Mouse (Mus musculus) embryo, embryonic 10 days (tissue): Measurements from ENCODE around the gene Mknk2.

Experiments used
- DNase-seq: peaks from one replicate; pipeline ENCODE4 v3.0.0-alpha.2; 2015; ENCODE audit warnings: low spot score

Gene Mknk2

DNA sequence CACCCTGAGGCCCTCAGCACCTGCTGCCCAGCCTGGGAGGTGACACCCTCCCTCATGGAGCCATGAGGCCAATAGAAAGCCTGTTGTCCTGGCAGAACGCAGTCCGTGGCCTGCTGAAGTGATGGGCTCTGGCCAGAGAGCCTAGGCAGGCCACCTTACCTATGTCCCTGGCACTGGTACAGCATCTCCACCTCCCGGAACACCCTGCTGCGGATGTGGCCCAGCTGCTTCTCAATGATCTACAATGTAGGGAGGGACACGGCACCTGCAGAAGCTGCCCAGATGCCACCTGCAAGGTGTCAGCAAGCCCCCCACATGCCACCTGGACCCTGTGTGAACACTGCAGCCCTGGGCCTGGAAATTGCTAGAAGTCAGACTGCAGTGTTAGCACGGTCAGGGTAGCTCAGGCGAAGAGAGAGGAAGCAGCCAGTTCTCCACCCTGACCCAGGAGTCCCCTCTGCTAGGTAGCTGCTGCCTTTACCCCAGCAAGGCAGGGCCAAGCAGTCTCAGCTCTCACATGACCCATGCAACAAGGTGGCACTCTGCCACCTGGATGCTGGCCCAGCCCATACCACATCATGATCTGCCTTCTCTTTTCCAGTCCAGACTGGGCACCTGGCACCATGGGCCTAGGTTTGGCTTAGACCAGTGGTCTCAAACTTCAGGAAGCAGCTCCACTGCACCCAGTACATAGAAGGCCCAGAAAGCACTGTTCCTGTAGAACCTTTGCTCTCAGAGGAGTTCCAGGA, 8.0 kb downstream of the Mknk2 start:
- DNase-seq = no peak

- no peak for DNase-seq
Measured at GRCm38 (mm10) chr10:80669018-80669417, 8.9 kb downstream of the Mknk2 start.

DNA sequence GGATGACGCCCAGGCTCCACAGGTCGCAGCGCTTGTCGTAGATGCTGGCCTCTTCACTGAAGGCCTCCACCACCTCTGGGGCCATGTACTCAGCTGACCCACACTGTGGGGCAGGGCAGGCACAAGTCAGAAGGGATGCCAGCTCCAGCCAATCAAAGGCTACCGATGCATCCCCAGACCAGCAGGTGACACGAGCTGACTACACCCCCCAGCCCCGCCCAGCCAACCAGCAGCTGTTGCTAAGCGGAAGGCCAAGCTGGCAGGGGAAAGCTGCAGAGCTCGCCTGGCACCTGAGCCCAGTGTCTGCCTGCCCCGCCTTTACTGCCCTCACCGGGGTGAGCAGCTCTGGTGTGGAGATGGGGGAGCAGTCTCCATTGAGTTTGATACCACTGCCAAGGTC, 9.3 kb downstream of the Mknk2 start:
- no peak for DNase-seq

DNA sequence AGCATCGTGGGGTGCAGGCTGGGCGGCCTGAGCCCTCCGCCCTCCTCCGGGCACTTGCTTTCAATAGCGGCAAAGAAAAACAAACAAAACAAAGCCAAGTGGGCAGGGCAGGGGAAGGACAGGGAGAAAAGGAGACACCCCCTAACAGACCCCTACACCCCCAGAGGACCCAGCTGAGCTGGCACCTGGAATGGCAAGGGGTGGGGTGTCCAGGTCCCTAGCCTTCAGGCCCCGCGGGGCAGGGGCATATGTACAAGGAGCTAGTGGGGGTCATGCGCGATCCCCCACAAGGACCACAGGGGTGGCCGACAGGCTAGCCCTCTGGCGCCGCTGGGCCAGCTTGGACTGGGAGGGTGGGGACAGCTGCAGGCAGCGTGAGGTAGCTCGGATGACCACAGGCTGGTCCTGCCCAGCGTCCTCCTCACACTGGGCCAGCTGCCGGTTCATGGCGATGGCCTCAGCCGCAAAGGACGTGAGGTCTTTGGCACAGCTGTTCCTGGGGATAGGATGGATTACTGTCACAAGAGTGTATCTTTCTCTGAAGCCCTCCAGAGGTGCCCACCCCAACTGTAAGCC, 11.0 kb downstream of the Mknk2 start:
- no peak for DNase-seq

DNA sequence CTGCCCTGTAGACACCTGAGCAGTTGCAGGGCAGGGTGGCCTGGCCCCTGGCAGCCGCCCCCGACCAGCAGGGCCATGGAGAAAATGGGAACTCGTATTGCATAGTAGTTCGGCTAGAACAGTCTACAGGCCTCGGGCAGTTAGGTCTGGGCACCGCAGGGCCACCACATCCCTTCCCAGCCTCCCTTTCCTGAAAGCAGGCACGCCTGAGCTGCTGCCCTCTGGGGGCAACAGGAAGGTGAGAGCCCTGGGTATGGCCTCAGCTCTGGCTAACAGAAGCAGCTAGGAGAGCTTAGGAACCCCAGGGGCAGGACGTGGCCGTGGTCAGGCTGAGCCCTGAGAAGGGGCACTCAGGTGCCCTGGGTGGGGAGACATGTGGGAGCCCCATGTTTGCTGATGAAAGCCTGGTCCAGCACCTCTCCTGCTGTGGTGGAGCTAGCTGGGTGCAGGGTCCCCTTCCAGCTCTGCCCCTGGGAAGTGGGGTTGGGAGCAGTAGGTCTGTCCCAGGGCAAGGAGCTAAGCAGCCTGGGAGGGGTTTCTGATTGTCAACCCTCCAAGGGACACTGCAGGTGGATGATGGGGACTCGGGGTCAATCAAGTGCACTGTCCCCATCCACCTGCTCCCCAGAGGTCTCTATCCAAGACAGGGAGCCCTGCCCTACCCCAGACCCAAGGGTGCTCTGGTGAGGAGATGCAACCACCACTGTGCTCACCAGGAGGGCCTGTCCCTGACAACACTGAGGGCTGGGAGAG, 11.8 kb downstream of the Mknk2 start:
- DNase-seq = no peak

DNA sequence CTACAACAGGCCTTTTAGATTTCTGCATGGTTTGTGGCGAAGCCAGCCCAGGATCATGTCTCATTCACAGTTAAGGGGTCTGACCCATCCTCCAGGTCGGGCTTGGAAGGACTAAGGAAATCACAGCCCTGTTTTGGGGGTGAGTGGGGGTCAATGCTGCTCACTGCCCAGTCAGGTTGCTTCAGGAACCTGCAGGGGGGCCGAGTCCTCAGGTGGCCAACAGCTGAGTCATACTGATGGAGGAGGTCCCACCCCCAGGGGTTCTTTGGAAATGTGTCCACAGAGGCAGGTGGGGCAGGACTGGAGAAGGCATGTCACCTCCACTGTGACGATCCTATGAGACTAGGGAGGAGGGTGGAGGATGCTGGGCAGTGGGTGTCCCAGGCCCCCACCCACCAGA, 12.5 kb downstream of the Mknk2 start:
- DNase-seq = no peak

- peak; percentile 52 for DNase-seq
Measured at GRCm38 (mm10) chr10:80665016-80665380, 12.9 kb downstream of the Mknk2 start.

GRCm38 (mm10) chr10:80664197-80665015, 13.5 kb downstream of the Mknk2 start:
- peak; percentile 44 for DNase-seq

- DNase-seq = no peak
Measured at GRCm38 (mm10) chr10:80663485-80664196, 14.3 kb downstream of the Mknk2 start.

GRCm38 (mm10) chr10:80661149-80661548, 16.8 kb downstream of the Mknk2 start:
- DNase-seq = peak; percentile 69

DNA sequence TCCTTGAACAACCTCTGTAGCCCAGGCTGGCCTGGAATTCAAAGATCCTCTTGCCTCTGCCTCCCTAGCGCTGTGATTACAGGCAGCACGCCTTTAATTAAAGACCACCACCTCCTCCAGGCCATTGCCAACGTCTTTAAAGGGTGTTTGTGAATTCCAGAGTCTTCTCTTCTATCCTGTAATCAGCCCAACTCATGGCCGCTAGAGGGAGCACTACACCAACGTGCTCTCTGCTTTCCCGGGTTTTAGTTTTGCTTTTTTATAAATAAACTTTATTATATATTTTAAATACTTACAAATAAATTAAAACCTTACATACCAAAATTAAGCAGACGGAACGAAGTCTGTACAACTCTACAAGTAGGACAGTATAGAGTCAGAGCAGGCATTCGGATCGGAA, 18.7 kb downstream of the Mknk2 start:
- DNase-seq = peak; percentile 86

DNA sequence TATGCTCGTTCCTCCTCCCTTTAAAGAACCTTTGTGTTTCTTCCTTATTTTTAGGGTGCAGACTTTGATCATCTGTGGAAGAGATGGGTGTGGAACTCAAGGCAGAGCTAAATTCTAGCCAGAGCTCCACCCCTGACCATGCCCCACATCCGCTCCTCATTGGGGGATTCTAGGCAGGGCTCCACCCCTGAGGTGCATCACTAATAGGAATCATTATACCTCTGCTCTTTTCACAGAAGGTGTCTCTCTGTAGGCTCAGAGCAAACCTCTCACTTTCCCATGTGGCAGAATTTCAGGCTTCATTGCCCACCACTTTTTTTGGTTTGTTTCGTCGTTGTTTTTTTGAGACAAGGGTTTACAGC, 19.1 kb downstream of the Mknk2 start:
- no peak for DNase-seq

DNA sequence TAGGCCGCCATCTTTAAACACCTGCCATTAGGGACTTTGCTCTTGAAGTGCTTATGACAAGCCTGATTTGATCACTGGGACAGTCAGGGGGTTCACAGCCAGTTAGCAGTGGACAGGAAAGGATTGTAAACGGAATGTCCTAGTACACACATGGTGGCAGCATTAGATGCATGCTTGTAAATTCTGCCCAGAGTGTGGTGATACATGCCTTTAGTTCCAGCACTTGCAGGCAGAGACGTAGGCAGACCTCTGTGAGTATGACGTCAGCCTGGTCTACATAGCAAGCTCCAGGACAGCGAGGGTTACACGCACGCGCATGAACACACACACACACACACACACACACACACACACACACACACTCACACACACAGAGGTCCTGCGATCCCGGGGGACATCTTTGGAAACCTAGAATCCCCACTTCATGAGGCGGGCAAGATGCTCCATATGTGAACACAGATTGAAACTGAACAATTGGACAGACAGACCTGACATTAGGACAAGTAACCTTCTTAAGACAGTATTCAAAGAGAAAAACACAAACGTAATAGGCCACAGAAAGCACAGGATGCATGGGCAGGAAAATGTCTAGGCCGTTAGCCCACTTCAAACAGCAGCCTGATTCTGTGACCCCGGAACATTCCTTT, 19.6 kb downstream of the Mknk2 start:
- DNase-seq = no peak

DNA sequence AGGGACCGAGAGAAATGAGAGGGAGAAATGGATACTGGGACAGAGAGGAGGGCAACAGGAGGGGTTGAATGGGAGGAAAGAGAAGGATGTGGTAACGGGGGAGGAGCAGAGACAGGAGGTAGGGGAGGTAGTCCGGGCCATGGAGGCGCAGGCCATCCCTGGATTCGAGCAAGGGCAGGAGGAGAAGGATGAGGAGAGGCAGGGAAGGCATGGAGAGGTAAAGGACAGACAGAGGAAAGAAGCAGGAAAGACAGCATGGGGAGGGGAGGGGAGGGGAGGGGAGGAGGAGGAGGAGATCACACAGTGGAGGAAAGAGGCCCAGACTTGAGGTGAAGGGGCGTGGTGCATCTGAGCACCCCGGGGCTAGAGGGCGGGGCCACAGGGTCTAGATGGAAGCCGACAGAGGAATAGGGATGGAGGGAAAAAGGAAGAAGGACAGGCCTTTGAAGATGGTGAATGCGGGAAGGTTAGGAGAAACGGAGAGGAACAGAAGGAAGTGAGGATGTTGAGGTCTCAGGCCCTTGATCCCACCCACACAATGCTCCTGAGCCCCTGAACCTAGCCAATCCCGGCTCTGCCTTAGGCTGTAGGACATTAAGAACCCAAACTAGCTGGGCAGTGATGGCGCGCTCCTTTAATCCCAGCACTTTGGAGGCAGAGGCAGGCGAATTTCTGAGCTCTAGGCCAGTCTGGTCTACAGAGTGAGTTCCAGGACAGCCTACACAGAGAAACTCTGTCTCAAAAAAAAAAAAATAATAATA, 20.9 kb downstream of the Mknk2 start, which contains the start of gene Btbd2:
Gene Btbd2 (minus strand): TSS at position 209 of the 761 bp plus-strand sequence.
- no peak for DNase-seq

DNA sequence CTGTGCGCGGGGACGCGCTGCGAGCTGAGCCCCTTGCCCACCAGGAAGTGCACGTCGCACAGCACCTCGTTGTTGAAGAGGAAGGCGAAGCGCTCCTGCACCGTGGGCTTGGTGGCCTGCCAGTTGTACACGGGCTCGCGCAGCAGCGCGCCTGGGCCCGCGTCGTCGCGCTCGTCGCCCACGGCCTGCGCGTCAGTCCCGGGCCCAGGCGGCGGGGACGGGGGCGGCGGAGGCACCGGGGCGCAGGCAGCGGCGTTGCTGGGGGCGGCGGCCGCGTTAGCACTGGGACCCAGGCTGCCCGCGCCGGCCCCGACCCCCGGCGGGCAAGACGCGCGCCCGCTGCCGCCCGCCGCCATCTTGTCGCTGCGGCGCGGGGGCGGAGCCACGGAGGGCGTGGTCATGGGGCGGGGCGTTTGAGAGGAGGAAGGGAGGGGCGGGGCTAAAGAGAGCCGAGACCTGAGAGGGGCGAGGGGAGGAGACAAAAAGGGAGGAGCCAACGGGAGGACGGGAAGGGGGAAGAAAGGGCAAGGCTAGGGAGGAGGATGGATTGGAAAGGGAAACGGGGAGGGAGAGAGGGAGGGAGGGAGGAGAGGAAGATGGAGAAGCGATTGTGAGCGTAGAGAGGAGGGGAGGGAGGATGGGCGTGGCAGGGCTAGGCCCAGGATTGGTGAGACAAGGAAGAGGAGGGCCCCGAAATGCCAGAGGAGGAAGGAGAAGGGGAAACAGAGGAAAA, 21.6 kb downstream of the Mknk2 start:
- DNase-seq = peak; percentile 98

- no peak for DNase-seq
Measured at GRCm38 (mm10) chr10:80655406-80656129, 22.3 kb downstream of the Mknk2 start.

DNA sequence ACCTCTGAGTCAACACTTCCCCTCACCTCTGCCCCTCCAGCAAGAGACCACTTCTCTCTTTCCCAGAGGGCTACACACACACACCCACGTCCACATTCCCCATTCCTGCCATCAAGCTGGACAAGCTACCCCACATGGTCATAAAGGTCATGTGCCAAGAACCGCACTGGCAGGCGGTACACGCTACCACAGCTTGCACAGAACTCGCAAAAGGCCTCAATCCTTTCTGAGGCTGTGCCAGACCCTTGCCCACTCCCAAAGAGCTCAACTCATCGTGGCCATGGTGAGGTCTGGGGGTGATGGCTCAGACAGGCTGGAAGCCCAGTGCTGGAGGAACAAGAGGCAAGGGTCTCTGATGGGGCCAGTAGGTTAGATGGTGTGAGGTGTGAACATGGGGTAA, 23.0 kb downstream of the Mknk2 start:
- no peak for DNase-seq

DNA sequence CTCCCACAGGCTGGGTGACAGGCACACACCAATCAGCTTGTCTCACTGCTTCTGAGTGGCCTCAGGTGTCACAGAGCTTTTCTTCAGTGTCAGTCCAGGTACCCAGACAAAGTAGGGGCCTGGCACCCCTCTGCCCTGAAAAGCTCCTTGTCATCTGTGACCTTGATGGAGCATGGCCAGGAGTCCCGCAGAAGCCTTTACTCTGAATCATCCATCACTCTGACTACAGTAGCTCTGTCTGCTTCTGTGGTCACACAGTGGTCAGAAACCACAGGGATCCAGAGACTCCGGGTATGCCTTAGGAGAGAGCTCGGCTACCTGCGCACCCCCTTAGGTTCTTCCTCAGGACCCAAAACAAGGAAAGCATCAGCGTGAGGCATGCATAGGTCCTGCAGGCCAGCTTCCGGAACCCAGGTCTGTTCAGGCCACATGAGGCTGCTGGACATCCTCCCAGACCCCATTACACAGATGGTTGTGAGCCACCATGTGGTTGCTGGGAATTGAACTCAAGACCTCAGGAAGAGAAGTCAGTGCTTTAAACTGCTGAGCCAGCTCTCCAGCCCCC, 24.7 kb downstream of the Mknk2 start:
- no peak for DNase-seq

DNA sequence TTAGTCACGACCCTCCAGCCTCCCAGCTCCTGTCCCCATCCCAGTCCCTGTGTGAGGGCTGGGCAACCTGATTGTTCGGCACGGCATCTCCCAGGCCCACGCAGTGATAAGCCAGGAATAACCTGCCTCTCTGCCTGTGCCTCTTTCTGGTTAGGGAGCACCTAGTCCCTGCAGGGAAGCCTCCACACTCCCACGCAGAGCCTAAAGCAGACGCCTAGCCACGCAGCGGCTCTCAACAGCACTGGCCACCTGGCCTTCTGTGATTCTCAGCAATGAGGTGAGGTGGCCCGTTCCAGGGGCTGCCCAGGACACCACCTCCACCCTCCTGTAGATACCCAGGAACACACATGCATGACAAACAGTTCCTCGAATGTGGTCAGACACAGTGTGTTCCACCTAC, 27.5 kb downstream of the Mknk2 start:
- no peak for DNase-seq
